Mouse (Mus musculus): ENCODE data around the gene Cab39l. TPM values are rescaled to one million over a fixed set of nuclear protein-coding genes. Genes with fewer than 3 reads are reported as not detected.
"Not testable (repeated sequence)": the region's sequence is repeated elsewhere in the genome, so short reads cannot be mapped to it uniquely, and the experiment has no call there.

The Cab39l gene
- total RNA-seq, 2 experiments from 2014 or later: 33.7 to 38.2 TPM

DNA sequence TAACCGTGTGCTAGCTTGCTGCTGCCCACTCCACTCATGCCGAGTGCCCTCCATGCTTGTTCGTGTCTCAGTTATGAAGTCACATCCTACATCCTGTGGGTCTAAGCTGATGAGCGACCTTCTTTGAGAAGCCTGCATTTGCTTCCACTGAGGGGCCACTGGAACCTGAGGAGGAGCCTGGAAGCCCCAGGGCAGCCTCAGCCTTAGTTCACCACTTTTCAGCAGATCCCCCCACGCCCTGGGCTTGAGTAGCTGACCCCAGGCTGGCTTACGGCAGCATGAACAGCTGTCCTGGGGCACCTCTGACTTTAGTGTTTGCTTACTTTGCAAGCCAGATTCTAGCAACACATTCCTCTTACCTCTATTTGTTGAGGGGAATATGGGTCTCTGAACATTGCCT, 126.0 kb downstream of the Cab39l start:
- DNase-seq: no peak

- no peak for DNase-seq
These were observed 135.6 kb downstream of the Cab39l start for GRCm38 (mm10) chr14:59576385-59576784.

- peak; percentile 25 to 60 for DNase-seq
These were observed 149.8 kb downstream of the Cab39l start for GRCm38 (mm10) chr14:59590614-59591013.

- no peak for DNase-seq
These were observed 151.1 kb downstream of the Cab39l start for GRCm38 (mm10) chr14:59591901-59592300.

- DNase-seq: no peak
These were observed 151.8 kb downstream of the Cab39l start for GRCm38 (mm10) chr14:59592593-59592992.

GRCm38 (mm10) chr14:59594988-59595387, 154.2 kb downstream of the Cab39l start:
- DNase-seq: no peak

DNA sequence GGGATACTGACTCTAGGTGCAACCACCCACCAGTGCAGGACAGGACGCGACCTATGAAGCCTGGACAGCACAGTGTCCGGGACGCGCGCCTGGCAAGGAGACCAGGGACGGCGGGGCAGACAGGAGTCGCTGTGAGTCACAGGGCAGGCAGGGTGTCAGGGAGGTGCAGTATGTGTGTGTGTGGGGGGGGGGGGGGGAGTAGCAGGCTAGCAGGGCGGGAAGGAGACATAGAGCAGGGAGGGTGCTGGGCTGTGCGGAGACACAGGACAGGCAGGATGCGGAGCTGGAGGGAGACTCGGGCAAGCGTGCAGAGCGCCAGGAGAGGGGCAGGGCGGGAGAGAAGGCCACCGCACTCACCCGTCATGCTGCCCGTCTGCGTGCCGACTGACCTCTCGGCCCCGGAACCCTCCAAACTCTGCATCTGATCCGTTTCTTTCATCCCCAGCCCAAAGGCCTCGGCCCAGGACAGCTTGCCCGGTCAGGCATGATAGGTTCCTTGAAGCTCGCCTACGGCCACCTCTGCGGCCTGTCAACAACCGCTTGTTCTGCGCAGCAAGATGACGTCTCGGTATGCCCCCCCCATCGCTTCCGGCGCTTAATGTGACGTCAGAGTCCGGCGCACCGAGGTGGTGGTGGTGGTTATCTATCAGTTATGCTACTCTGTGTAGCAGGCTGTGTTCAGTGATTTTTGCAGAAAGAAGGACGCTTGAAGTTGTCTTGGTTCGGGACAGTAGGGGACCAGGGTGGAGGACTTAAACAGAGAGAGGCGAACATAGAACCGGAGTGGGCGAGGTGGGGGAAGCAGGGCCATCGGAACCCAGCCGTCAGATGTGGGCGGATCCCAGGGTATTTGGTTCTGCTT, 156.9 kb downstream of the Cab39l start, which contains the start of gene Cdadc1:
TSS of gene Cdadc1 (minus strand) at position 562 of the 862 bp plus-strand sequence.
- DNase-seq: peak; percentile 94 to 95

DNA sequence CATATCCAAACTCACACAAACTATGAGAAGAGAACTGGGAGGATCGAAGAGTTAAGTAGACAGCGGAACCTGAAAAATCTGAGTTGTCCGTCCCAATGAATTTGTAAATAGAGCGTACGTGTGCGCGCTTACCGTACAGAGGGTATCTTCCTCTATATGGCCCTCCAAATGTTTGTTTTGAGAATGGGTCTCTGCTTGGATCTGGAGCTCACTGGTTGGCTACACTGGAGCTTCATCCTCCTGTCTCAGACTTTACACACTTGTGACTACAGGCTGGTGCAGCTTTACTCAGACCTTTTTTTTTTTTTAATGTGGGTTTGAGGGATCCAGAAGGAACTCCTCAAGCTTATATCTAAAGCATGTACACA, 157.5 kb downstream of the Cab39l start:
- DNase-seq: no peak

- DNase-seq: peak; percentile 25 to 51
These were observed 163.4 kb downstream of the Cab39l start for GRCm38 (mm10) chr14:59604002-59604645.

DNA sequence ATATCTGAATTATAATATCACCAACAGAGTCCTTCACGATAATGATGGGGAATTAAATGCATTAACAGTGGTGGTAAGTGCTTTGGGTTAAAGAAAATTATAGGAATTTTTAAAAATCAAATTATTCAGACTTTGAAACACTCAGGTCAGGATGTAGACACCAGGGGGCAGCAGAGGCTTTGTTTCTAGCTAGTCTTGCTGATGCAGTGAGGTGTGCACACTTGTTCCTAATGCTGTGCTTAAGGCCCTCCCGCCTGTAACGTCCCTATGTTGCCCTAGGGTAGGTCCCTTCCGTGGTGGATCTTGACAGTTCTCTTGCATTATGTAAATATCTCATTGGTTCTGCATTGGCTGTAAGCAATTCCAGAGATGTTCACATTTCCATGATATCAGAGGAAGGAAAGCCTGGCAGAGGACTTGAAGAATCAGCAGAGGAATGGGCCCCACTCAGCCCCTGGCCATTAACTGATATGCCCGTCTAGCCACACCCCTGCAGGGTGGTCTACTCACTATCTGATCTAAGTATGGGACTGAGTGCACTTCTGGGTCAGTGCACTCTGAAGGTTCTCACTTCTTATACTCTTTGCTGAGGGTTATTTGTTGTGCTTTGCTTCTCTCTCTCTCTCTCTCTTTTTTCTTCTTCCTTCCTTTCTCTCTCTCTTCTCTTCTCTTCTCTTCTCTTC, 165.0 kb downstream of the Cab39l start:
- DNase-seq: peak; percentile 75 to 85

DNA sequence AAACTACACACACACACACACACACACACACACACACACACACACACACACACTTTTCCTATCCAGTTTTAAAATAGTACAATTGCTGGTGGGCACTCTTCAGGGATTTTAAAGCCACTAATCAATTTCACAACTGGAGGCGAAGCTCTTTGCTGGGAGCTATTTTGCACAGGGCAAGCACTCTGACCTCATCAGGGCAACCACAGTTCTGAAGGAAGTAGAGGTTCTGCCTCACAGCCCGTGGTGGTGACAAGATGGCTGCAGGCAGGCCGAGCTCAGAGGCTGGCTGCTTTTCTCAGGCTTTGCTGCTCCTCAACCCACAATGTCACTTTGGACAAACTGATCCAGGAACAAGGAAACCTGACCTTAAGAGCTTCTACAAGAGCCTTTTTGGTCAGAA, 166.2 kb downstream of the Cab39l start:
- DNase-seq: no peak

DNA sequence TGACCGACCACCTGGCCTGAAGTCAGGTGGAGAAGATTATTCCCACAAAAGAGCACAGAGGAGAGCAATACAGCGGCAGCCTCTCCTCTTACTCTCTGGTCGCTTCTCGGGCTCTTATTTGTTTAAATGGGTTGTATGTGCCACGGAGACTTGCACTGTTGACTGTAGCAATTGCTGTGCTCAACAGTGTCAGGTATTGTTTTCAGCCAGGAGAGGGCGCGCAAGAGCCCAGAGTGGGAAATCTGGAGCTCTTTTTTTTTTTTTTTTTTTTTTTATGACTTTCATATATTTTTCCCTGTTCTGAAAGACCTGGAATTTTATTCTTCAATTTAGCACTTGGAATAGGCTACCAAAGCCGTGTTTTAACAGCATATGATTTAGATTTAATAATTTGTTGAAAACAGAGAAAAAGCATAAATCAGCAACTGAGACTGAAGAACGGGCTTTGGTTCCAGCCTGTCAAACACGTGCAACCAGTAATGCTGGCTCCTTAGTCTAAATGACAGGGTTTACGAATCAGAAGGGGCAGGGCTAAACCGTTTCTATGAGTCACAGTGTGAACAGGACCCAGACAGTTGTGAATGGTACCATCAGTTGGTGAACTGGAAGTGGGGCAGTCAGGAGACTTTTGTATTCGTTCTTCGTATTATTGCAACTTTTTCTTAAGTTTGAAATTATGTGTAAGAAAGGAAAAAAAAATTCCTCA, 172.3 kb downstream of the Cab39l start:
- DNase-seq: peak; percentile 75 to 83

DNA sequence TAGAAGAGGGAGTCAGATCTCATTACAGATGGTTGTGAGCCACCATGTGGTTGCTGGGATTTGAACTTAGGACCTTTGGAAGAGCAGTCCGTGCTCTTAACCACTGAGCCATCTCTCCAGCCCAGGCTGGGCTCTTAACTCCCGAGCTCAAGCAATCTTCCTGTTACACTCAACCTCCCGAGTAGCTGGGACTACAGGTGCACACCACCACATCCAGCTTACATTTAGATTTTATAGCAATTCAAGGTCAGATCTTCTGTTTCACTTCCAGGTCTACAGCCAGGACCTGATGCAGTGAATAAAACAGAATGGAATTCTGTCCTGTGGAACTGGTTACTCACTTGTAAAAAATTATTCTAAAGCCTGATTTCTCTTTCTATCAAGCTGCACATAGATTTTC, 173.4 kb downstream of the Cab39l start:
- not testable (repeated sequence) for DNase-seq

DNA sequence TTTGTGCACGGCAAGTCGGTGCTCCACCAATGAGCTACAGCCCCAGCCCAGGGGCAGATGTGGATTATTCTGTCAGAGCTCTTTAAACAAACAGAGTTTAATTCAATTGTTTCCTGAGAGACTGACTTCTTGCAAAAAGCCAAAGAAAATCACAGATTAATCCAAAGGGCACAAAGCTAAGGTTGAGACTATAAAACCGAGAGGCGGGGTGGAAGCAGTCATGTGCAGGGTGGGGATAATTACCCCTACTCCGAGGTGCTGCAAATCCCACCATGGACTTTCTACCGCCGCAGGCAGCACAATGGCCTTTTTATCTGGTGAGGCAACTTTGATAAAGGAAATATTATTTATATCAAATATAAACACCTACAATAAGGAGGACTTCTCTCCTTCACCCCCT, 176.0 kb downstream of the Cab39l start:
- DNase-seq: no peak

DNA sequence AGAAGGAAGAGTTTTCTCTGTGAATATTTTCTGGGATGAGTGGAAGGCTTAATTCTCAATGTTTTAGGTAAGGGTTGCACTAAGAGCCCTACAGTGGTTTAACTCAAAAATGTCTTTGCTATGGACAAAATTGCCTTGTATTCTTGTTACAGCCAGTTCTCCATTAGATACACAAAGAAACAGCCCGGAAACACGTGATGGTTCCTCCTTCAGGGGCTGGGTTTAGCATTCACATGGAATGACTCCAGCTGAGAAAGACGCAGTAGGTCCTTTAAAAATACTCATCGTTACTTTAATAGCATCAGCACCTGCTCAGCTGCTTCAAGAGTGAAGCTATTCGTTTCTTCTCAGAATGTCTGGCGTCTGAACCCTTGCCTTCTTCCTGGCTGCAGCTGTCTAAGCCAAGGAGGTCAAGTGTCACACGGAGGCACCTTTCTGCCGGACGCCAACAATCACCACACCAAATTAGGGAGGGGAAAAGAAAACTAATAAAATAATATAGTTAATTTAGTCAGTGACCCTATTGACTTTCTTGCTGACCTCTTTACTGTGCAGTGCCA, 183.6 kb downstream of the Cab39l start:
- DNase-seq: no peak

- DNase-seq: peak; percentile 86 to 88
These were observed 184.5 kb downstream of the Cab39l start, which contains the start of gene Shisa2 for GRCm38 (mm10) chr14:59625158-59625805. Gene Shisa2, plus strand, starts transcription at chr14:59625308.

DNA sequence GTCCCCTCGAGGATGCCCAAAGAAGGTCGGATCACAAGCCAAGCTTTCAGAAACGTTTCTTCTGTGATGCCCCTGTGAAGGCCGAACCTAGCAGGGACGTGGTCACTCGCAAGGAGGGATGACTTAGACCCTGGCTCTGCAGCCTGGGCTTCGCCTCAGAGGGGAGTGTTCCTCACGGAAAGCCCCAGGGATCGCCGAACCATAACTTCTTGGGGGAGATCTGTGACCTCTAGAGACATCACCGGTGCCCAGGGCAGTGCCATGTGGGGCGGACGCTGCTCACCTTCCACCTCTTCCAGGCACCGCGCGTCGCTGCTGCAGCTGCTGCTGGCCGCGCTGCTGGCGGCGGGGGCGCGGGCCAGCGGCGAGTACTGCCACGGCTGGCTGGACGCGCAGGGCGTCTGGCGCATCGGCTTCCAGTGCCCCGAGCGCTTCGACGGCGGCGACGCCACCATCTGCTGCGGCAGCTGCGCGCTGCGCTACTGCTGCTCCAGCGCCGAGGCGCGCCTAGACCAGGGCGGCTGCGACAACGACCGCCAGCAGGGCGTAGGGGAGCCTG, 185.1 kb downstream of the Cab39l start:
- peak; percentile 55 for DNase-seq

DNA sequence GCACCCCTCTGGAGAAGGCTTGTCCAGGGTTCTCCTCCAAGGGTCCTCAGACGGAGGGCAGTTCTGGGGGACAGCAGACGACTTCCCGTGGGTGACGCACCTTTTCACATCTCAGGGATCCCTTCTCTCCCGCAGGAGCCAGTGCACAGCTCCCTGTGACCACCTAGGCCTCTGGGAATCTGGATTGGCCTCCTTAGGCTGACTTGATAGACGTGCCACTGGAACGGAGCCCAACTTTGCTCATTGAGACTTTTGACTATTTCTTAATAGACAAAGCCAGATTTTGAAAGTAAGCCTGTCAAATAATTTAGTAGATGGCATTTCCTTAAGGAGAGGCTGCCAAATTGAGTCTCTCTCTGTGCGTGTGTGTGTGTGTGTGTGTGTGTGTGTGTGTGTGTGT, 185.9 kb downstream of the Cab39l start:
- no peak for DNase-seq

GRCm38 (mm10) chr14:59627142-59627680, 186.4 kb downstream of the Cab39l start:
- no peak for DNase-seq

DNA sequence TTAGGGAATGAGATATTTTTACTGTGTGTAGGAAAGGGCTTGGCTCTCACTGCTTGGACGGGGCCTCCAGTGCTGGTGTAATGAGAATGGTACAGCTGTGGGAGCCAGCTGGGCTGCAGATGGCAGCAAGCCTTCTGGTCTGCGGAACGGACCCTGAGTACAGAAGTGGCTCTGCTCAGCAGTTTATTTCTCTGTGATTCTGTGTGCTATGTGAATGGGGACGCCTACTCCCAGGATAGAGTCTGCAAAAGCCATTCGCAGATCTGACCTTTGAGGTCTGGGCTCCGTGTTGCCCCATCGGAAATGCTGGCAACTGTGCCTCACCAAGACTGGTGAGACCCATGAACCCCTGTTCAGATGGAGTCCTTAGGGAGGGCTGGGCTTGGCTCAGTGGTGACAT, 187.1 kb downstream of the Cab39l start:
- no peak for DNase-seq

DNA sequence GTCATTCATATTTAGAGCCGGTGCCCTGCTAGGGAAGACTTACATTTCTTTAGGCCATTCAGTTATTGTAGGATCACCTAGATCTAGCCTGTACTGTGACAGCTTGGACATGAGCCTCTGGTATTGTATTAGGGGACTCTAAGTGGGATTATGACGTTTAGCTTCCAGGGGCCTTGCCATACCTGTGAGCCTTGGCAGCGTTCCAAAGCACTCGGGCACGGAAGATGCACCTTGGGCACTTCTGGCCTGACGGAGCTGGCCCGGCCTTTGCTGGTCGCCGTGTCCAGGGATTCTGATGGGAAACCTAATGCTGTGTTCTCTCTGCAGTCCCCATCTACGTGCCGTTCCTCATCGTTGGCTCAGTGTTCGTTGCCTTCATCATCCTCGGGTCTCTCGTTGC, 188.5 kb downstream of the Cab39l start:
- DNase-seq: no peak
